Mouse (Mus musculus) granulocyte monocyte progenitor cell, adult 5-6 weeks (primary cell): ENCODE data around the gene Tmem163. TPM values are rescaled to one million over a fixed set of nuclear protein-coding genes. Genes with fewer than 3 reads are reported as not detected.
A peak's percentile ranks its signal among the peaks of the same experiment; 100 is the strongest.

Experiments used
- ATAC-seq: replicated peaks from 2 replicates; pipeline ENCODE4 v1.8.0; 2016; ENCODE audit warnings: mild to moderate bottlenecking, moderate TSS enrichment, inconsistent platforms; ENCODE audit not compliant: poor library complexity, severe bottlenecking
- total RNA-seq, 2 experiments: library from RNA; stranded (forward) in 1 of 2; stranded (reverse) in 1 of 2; fragments of 200-712, 200-1000 nt in 1 of 2; fragments of >200 nt in 1 of 2; fragmentation: Nextera tagmentation in 1 of 2; gene quantifications; 2 replicates each; pipeline ENCODE4 v1.2.3; 2014 to 2017

Tmem163 gene
- total RNA-seq (2014; fragmentation: Nextera tagmentation) (not detected in 2 replicates), total RNA-seq (2017) (not detected in 2 replicates)

DNA sequence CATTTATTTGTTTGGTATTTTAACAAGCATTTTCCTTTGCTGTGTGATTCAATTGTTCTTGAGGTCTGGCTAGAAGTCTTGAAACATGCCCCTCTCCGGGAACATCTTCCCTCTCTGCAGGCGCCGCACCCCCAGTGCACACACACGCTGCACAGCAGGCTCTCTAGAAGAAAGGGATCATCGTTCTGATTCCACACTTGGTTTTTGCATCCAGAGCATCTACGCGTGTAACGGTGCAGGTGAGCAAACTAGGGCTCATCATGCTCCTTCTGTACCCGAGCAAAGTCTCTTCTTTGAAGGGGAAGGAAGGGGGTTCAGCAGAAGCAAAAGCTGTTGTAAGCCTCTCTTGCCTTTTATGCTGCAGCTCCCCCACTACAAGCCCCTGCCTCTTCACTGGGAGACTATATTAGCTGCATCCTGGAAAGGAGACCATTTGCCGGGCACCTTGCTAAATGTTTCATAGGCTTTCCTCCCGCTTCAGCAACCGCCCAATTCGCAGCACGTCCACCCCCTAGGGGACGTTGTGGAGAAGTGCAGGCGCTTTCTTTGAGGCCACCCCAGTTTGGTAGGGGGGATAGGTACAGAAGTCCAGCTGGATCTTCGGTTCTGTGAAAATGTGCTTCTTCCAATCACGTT is at the start of gene Tmem163:
Tmem163 (minus strand) TSS at position 51 of the 636 bp plus-strand sequence.
- ATAC-seq: peak; percentile 80

DNA sequence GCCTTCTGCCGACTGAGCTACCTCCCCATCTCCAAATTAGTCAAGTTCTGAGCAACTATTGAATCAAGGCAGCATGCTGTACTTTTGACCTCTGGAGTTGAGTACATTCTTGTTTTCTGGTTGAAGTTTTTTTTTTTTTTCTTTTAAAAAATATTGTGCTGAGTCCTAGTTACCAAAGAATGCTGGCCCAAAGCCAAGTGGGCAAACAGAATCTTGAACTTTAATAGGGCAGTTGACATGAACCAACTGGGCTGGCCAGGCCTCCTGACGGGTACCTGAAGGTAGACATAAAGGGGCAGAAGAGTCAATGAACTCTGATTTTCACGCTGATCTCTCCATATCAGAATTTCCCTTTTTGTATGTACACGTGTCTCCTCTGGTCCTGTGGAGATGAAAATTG is 49.7 kb upstream of the Tmem163 start, which contains the start of gene Acmsd:
Acmsd (plus strand) TSS at position 318 of the 400 bp plus-strand sequence.
- no peak for ATAC-seq

DNA sequence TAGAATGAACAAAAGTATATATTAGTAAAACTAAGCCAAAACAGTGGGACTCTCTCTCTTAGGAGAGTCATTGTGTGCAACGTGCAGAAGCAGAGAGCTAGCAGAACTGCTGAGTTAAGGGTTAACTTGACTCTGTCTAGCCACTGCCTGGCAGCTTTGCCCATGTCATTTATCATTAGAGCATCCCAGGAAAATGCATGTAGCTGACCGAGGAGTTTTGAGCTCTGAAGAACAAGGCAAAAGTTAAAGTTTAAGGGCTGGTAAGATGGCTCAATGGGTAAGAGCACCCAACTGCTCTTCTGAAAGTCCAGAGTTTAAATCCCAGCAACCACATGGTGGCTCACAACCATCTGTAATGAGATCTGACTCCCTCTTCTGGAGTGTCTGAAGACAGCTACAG is 44.2 kb upstream of the Tmem163 start:
- ATAC-seq: no peak

DNA sequence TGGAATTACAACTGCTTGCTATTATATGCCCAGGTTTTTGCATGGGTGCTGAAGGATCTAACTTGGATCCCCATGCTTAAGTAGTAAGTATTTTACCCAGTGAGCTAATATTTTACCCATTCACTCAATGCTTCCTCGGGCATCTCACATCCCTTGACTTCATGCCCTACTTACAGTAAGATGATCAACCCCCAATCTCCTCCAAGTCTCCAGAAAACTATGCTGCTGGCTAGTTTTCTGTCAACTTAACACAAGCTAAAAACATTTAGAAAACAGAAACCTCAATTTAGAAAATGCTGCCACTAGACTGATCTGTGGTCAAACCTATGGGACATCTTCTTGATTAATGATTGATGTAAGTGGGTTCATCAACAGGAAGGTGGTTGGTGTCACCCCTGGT is 38.9 kb upstream of the Tmem163 start:
- ATAC-seq: no peak

DNA sequence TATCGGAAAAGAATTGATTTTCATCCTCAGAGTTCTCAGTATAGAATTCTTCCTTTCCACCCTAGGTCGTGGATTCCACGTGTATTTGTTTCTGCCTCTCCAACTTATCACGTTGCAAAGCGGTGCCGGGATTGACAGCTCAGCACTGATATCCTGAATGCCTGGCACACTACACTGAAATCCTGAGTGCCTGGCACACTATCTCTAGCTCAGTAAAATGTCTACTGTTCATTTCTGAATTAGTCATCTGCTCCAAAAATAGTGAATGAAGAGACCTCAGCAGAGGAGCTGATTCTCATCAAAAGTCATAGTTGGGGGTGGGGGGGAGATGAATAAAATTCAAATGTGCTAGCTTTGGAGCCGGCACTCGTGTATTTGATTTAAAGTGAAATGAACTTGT is 37.1 kb upstream of the Tmem163 start:
- ATAC-seq: no peak

DNA sequence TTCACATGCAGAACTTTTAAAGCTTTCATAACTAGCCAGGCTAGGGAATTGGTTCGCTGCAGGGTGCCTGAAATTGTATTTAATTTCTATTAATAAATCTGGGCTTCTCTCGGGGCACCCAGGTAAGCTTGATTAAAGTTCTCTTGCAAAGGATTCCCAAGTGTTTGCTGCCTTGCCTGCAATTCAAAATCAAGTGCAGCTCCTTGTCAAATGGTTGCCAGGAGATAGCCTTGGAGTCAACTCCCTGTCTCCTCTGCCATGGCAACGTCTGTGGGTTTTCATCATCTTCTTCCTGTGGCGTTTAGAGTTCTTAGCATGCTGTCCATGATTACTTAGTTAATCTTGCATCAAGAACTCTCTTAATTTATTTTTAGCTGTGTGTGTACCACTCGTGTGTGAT is 26.9 kb upstream of the Tmem163 start:
- no peak for ATAC-seq

DNA sequence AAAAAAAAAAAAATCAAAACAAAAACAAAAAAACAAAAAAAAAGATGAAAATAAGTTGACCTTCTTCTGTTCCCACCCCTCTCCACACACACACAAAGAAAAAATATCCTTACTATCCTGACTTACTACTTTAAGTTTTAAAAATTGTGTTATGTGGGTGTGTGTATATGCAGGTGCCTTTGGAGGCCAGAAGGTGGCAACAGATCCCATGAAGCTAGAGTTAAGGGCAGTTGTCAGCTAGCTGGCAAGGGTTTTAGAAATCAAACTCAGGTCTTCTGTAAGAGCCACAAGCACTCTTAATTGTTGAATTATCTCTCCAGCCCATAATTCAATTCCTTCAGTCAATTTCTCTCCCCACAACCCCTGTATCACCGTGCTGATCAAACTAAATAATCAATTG is 22.8 kb upstream of the Tmem163 start:
- ATAC-seq: no peak

DNA sequence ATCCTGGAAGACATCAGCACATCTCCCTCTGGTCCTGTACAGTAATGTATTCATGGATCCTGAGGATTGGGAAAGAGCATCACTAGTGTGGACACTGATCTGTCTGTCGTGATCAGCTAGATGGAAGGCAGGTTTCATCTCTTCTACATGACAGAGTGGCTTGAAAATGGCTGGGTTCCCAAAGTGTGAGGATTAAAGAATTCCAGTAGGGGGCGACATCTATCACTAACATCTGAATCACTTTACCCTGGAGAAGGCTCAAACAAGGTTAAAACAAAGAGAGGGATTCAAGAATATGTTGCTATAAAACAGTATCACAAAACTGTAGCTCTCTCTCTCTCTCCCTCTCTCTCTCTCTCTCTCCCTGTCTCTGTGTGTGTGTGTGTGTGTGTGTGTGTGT is 17.2 kb upstream of the Tmem163 start:
- no peak; the same call in 1 of the 2 replicates for ATAC-seq

DNA sequence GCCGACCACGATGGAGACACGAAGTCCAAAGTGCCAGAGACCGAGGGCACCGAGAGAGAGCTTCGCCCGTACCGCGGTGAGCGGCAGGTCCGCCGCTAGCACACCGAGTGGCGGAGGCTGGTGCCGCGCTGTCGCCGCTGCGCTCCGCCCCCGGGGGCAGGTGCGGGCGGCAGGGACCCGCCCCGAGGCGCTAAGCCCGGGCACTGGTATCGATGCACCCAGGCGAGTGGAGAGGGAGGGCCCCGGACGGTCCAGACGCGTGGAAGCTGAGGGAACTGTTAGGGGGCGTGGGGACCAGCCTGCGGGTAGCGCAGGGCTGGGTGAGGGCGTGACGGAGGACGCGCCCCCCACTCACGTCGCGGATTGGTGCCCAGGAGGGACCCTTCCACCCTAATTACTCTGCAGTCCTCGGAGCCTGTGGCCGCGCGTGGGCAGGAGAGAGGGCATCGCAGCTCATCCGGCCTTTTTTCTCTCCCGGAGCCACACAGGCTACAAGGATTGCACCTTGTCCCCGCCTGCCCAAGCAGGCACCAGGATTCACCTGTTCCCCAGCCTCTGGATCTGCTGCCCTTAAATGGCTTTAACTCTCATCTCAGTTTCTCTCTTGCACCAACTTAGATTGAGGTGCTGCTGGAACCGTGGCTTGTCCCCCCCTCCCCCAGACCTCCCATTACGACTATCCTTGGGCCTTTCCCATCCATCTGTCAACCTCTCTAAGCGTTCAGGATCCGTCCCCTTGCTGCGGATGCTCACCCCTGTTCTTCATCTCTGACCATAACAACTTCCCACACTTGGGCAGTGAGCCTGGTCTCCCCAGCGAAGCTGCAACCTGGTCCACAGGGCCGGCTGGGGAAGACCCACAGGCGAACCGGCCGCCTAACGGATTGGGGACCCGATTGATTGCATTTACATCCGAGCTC is 1.4 kb downstream of the Tmem163 start:
- ATAC-seq: peak; percentile 67

DNA sequence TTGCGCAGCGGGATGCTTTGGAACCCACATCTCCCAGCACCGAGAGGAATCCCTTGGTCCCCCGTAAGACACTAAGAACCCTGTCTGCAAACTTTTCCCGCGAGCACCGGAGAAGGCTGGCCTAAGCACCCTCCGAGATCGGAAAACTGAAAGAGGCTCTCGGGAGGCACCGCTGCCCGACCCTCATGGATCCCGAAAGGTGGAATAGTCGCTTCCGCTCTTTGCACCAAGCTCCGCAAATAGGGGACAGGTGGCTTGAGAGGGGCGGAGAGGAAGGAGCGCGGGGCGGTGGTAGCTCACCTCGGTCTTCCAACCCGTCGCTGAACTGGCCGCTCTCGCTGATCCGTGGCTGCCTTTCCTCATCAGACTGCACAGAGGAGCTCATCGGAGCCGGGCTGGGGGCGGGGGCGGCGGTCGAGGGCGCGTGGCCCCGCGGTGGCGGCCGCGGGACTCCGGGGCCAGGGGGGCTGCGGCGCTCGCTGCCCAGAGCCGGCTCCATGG is 2.2 kb downstream of the Tmem163 start:
- ATAC-seq: peak; percentile 21; the same call in 1 of the 2 replicates

DNA sequence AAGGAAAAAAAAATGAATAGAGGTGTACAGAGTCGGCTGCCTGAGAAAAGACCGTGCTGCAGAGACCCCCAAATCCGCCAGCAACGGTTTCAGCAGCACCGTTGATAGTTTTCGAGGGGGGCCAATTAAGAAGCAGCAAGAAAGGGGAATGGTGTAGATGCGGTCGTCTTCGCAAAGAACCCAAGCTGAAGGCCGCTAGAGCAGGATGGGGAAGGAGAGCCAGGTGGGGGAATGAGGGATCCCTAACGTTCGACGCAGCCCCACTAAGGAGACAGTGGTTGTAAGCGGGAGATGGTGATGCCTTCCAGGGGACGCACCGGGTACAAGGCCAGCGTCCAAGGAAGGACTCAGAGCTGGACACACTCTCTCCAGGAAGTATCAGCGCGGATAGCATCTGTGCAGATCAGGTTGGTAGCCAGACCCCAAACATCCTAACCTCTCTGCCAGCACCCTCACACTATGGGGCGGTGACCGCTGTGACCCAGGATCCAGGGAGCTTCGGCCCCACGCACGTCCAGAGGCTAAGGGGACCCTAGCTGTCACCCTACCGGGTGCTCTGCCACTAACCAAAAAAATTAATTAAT is 2.7 kb downstream of the Tmem163 start:
- no peak for ATAC-seq

DNA sequence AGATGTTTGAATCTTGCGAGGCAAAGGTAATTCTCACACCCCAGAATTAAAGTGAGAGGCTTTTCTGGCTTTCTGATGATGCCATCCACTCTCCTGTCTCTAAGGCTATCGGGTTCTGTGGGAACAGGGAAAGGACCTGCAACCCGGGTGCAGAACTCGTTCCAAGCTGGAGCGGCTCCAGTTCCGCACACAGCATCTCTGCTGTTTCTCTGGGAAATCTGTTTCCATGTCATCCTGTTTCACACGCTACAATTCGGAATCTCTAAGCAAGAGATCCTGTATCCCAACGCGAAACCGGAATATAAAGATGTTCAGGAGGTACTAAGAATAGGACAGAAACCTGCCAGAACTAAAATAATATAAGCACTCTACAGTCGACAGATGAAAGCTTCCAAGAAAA is 3.2 kb downstream of the Tmem163 start:
- no peak for ATAC-seq

DNA sequence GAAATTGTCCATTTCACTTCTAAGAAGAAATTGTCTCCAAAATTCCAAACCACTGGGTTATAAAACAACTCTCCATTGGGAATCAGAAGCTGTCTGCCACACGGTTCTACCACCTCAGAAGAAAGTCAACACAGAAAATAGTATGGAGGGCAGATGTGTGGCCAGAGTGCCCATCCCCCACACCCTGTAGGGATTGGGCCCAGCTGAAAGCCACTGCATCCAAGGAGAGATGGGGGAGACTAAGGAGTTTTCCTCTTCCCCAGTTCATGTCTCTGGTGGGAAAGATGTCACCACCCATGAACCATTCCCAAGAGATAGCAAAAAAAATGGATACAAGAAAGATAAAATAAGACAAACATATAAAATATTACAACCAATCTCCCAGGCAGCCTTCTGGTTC is 4.1 kb downstream of the Tmem163 start:
- ATAC-seq: no peak

DNA sequence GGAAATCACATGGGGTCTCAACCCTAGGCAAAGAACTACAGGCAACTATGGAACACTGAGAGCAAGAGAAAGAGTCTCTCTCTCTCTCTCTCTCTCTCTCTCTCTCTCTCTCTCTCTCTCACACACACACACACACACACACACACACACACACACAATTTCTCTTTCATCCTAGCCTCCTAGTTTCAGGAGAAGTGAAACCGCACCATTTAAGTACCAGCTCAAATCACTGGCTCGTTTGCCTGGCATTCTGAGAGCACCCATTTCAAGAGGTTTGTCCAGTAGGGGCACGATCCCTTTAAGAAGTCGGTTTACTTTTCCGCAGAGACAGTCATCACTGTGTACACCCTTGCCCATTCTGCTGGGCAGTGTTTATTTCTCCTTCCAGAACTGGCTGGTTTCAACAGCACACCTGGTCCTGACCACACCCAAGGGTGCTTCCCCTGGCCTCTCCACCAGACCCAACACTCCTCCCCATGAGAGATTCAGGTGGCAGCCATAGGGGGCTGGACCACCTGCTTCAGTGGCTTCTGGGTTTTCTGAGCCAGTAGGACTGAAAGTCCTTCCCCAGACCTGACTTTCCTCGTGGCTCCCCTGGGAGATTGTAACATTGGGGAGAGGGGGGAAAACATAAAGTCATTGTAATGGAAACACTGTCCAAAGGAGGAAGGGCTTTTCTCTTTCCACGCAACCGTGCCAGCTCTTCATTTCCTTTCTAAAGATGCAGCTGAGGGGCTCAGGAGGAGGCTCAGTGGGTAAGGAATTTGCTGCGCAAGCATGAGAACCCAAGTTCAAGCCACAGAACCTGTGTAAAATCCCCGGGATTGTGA is 5.9 kb downstream of the Tmem163 start:
- no peak for ATAC-seq

DNA sequence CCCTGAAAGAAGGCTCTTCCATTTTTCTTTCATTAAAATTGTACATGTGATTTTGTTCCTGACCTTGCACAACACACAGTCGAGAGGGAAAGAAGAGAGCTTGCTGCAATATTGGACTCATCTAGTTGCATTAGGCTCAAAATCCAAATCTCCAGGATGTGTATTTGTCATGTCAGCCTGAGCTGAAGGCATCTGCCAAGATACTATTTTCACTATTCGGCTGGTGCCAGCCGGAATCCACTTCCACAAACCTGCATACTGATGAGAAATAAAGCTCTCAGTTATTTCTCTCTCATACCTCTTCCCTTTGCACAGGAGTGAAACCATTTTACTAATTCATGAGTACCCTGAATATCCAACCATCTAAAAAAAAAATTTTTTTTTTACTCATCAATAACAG is 11.2 kb downstream of the Tmem163 start:
- ATAC-seq: no peak

DNA sequence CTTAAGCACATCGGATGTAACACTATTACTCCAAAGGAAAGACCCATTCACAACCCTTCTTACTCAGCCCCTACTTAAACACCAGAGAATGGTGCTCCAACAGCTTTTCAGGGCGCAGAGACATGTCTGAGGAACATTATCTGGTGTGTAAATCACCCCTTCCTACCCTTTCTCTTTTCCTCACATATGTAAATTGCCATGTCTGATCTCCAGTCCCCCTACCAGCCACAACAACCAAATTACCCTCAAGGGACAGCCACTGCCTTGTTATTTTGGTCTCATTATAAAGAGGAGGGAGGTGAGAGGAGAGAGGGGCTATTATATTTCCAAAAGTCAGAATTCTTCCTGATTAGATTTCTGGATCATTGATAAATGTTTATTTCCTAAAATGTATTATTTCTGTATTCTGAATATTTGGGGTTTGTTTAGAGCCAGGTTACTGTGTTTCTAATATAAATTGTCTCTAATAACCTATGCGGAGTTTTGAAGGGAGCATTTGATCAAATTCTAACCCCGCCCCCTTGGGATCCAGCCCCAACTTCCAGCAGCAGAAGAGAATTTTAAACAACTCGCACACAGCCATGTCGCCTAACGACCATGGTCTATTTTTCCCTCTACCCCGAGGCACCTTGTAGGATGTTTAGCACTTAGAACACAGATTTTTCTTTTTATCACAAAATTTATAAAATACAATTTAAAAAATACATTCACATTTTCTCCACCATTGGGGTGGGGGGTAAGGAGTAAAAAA is 12.1 kb downstream of the Tmem163 start:
- no peak for ATAC-seq

DNA sequence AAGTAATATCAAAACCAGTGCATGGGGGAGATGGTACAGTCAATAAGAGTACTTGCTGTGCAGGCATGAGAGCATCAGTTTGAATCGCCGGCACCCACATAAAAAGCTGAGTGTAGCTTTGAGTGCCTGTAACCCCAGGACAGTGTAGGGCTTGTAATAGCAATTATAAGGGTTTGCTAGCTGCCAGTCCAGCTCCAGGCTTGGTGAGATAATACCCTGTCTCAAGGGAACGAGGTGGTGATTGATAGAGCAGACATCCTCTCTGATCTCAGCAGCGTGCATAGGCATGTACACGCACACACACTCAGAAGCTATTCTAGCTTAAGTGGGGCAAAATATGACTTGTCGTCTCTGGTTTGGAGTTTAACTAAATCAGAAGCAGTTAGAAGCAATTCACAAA is 13.1 kb downstream of the Tmem163 start:
- ATAC-seq: no peak

DNA sequence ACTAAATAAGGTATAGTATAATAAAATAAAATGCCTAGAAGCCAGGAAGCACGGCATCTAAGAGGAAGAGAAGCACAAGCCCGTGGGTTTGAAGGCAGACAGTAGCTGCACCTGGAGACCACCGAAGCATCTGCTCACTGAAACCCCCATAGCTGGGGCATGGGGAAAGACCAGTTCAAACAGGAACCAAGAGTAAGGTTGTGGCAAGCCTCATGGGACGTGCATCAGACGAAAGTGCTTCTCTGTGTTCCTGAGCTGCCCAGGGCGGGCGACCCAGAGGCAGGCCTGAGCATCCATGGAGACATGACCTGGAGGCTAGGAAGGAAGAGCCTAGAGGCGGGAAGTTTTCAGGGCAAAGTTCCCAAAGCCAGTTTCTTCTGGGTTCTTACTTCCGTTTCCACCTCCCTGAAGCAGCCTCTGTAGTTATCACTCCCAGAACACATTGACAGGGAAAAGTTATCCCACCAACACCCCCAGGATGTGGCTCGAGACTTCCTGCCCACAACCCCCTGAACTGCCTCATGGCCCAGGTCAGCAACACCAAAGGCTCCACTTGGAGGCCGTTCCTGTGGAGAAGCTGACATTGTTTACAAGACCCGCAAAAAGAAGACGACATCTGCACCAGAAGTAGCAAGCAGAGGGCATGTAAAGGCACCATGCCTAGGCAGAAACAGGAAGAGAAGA is 16.8 kb downstream of the Tmem163 start:
- ATAC-seq: peak; percentile 65
